In the genomic region with DNA sequence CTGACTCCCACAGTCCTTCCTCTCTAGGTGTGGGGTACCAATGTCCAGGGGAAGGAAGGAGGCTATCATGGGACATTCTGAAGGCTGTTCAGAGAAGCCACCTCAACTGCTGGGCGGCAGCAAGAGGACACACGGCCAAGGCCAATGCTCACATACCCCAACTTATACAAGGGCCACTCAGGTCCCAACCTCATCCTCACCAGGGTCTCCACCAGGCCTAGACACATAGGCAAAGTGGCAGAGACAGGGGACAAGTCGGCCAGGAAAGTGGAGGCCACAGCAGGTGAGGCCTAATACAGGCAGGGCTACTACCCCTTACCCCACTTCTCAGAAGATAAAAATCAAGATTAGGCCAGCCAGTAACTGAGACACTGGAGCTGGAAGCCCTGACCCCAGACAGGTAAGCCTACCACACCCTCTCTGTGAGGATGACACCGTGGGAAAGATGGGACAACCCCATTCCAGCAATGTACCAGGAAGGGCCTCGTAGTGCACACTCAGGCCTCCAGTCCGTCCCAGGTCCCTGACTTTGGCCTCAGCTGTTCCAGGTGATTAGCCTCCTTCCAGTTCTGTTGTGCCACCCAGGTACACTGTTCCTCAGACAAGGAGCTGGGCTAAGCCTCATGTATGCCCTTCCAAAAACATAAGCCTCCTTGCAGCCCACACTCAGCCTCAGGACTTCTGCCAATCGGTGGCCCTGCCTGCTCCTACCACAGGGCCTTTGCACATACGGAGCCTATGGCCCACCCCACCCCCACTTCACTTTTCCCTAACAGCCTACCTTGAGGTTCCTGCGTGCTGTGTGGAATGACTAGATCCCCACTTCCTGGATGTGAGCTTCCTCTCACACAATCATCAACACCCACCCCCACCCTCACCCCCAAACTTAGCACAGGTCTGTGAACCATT, we compare ENCODE assay signal across 9 mouse cellular contexts. TPM values are rescaled to one million over a fixed set of nuclear protein-coding genes. Genes with fewer than 3 reads are reported as not detected.
DNase-seq lines count a peak whose midpoint lies in the region; ATAC-seq lines count a peak whose summit lies in the region.
"Had no signal": no experiment of that assay in that cellular context is flagged by ENCODE, and none has a peak within 500 bp of the region (broad histone marks: within the 10 kb centered on the region; RNA-seq: fewer than 3 reads in every experiment).

No protein-coding gene starts in this region.

- no peaks in the 10 kb centered on the region for H3K9me3 ChIP-seq in heart, embryonic 12.5 days (replicated peaks)
- 0 out of 2 replicates have a peak, but pooled peaks cover 2% of the 10 kb centered on the region for H3K9me3 ChIP-seq in heart, embryonic 11.5 days (replicated peaks; ENCODE audit: control insufficient read depth, low read length)
- no peaks in the 10 kb centered on the region for H3K9me3 ChIP-seq in limb, embryonic 15.5 days
- 0 out of 2 replicates have a peak, but pooled peaks cover 4% of the 10 kb centered on the region for H3K9me3 ChIP-seq in stomach, embryonic 16.5 days (replicated peaks; ENCODE audit: control insufficient read depth, low read length)

- H3K27me3 ChIP-seq in heart, embryonic 12.5 days (replicated peaks): no peaks in the 10 kb centered on the region
- H3K27me3 ChIP-seq in heart, embryonic 11.5 days (ENCODE audit: control insufficient read depth, insufficient read depth, low read length): no peaks in the 10 kb centered on the region
- H3K27me3 ChIP-seq in limb, embryonic 15.5 days: no peaks in the 10 kb centered on the region
- no peaks in the 10 kb centered on the region for H3K27me3 ChIP-seq in stomach, embryonic 16.5 days (ENCODE audit: control insufficient read depth, insufficient read depth, low read length)

- H3K36me3 ChIP-seq in heart, embryonic 12.5 days: peaks cover 18% of the 10 kb centered on the region
- no peaks in the 10 kb centered on the region; the same call in 1 of the 2 replicates for H3K36me3 ChIP-seq in heart, embryonic 11.5 days (ENCODE audit: control insufficient read depth, insufficient read depth, low read length)
- peaks cover 23% of the 10 kb centered on the region; the same call in 1 of the 2 replicates for H3K36me3 ChIP-seq in limb, embryonic 15.5 days
- peaks cover 9% of the 10 kb centered on the region for H3K36me3 ChIP-seq in stomach, embryonic 16.5 days (ENCODE audit: control insufficient read depth, insufficient read depth, low read length)

- ATAC-seq in heart, embryonic 12.5 days (ENCODE audit: insufficient number of reproducible peaks, low FRiP score): no peak
- ATAC-seq in heart, embryonic 11.5 days (replicated peaks; ENCODE audit: insufficient number of reproducible peaks, low FRiP score, low TSS enrichment): no peak
- no peak for ATAC-seq in limb, embryonic 15.5 days (ENCODE audit: insufficient number of reproducible peaks, low FRiP score, low TSS enrichment, low read depth)
- ATAC-seq in stomach, embryonic 16.5 days (ENCODE audit: insufficient read depth, low FRiP score): no peak

- H3K9ac ChIP-seq in heart, embryonic 12.5 days: no peak overlapping the region
- H3K9ac ChIP-seq in heart, embryonic 11.5 days (ENCODE audit: low read depth, low read length): no peak overlapping the region
- no peak overlapping the region for H3K9ac ChIP-seq in limb, embryonic 15.5 days
- H3K9ac ChIP-seq in stomach, embryonic 16.5 days (ENCODE audit: low read length): 0 out of 2 replicates have a peak overlapping the region, but pooled peaks have one; percentile 3

- WGBS in heart, embryonic 12.5 days: 84% methylated on average over 9 of the region's 9 CpGs
- 79% methylated on average over 9 of the region's 9 CpGs for WGBS in heart, embryonic 11.5 days (ENCODE audit: insufficient replicate concordance)
- 86% methylated on average over 9 of the region's 9 CpGs for WGBS in limb, embryonic 15.5 days
- WGBS in stomach, embryonic 16.5 days: 82% methylated on average over 9 of the region's 9 CpGs

- peak; percentile 35 to 42 for DNase-seq in right cerebral cortex, postnatal 10 days (ENCODE audit: low spot score in 2 of 2)
- DNase-seq in right cerebral cortex, postnatal 4 days: no peak
- no peak for DNase-seq in adrenal gland, postnatal 25 days
- no peak for DNase-seq in right cerebral cortex, postnatal 14 days

- peaks cover 58% of the 10 kb centered on the region for H3K4me1 ChIP-seq in heart, embryonic 12.5 days (replicated peaks)
- peaks cover 28% of the 10 kb centered on the region for H3K4me1 ChIP-seq in heart, embryonic 11.5 days (ENCODE audit: control insufficient read depth, insufficient read depth, low read length)
- peaks cover 57% of the 10 kb centered on the region for H3K4me1 ChIP-seq in limb, embryonic 15.5 days
- H3K4me1 ChIP-seq in stomach, embryonic 16.5 days (ENCODE audit: control insufficient read depth, insufficient read depth, low read length): peaks cover 24% of the 10 kb centered on the region

- H3K4me3 ChIP-seq in heart, embryonic 12.5 days: no peak overlapping the region
- H3K4me3 ChIP-seq in heart, embryonic 11.5 days (ENCODE audit: low read depth, low read length): no peak overlapping the region
- 0 out of 2 replicates have a peak overlapping the region, but pooled peaks have one; percentile 77 for H3K4me3 ChIP-seq in limb, embryonic 15.5 days
- no peak overlapping the region for H3K4me3 ChIP-seq in stomach, embryonic 16.5 days (replicated peaks; ENCODE audit: low read length)

- H3K27ac ChIP-seq in heart, embryonic 12.5 days (ENCODE audit: poor library complexity, severe bottlenecking): no peak overlapping the region
- H3K27ac ChIP-seq in heart, embryonic 11.5 days (ENCODE audit: low read depth, low read length): no peak overlapping the region
- H3K27ac ChIP-seq in limb, embryonic 15.5 days: no peak overlapping the region
- H3K27ac ChIP-seq in stomach, embryonic 16.5 days (ENCODE audit: low read length): no peak overlapping the region

- H3K4me2 ChIP-seq in heart, embryonic 12.5 days: peak overlapping the region; percentile 99; the same call in 1 of the 2 replicates
- no peak overlapping the region for H3K4me2 ChIP-seq in heart, embryonic 11.5 days
- H3K4me2 ChIP-seq in limb, embryonic 15.5 days: no peak overlapping the region
- H3K4me2 ChIP-seq in stomach, embryonic 16.5 days (ENCODE audit: low read depth, low read length): no peak overlapping the region

RNA-seq across cellular contexts. Expression of a gene that starts 2.5 kb away (rescaled TPM):
- polyA plus RNA-seq in heart, embryonic 12.5 days (2016; fragmentation: Nextera tagmentation; extraction: Ambion mirVana): 76.0 and 78.6 TPM in 2 replicates
- 72.5 and 78.9 TPM in 2 replicates for polyA plus RNA-seq in heart, embryonic 11.5 days (2014; fragmentation: Nextera tagmentation; extraction: Ambion mirVana)
- polyA plus RNA-seq in limb, embryonic 15.5 days (2015; fragmentation: Nextera tagmentation; extraction: Ambion mirVana): 119 and 120 TPM in 2 replicates
- polyA plus RNA-seq in stomach, embryonic 16.5 days (2015; fragmentation: Nextera tagmentation; extraction: Ambion mirVana): 65.2 and 68.3 TPM in 2 replicates
- 82.0 and 88.2 TPM in 2 replicates for total RNA-seq in adrenal gland, postnatal 25 days (2021)

RNA-seq across cellular contexts. Expression of a gene that starts 9.8 kb away (rescaled TPM):
- polyA plus RNA-seq in heart, embryonic 12.5 days (2016; fragmentation: Nextera tagmentation; extraction: Ambion mirVana): 0.65 and 0.71 TPM in 2 replicates
- 0.19 and 0.59 TPM in 2 replicates for polyA plus RNA-seq in heart, embryonic 11.5 days (2014; fragmentation: Nextera tagmentation; extraction: Ambion mirVana)
- 3.2 and 3.3 TPM in 2 replicates for polyA plus RNA-seq in limb, embryonic 15.5 days (2015; fragmentation: Nextera tagmentation; extraction: Ambion mirVana)
- 2.9 and 3.0 TPM in 2 replicates for polyA plus RNA-seq in stomach, embryonic 16.5 days (2015; fragmentation: Nextera tagmentation; extraction: Ambion mirVana)
- total RNA-seq in adrenal gland, postnatal 25 days (2021): 1.0 and 2.2 TPM in 2 replicates

RNA-seq across cellular contexts. Expression of a gene that starts 12.0 kb away (rescaled TPM):
- 138 and 142 TPM in 2 replicates for polyA plus RNA-seq in heart, embryonic 12.5 days (2016; fragmentation: Nextera tagmentation; extraction: Ambion mirVana)
- polyA plus RNA-seq in heart, embryonic 11.5 days (2014; fragmentation: Nextera tagmentation; extraction: Ambion mirVana): 86.0 and 95.3 TPM in 2 replicates
- 111 and 123 TPM in 2 replicates for polyA plus RNA-seq in limb, embryonic 15.5 days (2015; fragmentation: Nextera tagmentation; extraction: Ambion mirVana)
- polyA plus RNA-seq in stomach, embryonic 16.5 days (2015; fragmentation: Nextera tagmentation; extraction: Ambion mirVana): 104 and 111 TPM in 2 replicates
- total RNA-seq in adrenal gland, postnatal 25 days (2021): 89.7 and 101 TPM in 2 replicates

RNA-seq across cellular contexts. Expression of a gene that starts 26.1 kb away (rescaled TPM):
- polyA plus RNA-seq in heart, embryonic 12.5 days (2016; fragmentation: Nextera tagmentation; extraction: Ambion mirVana): 1.0 and 1.1 TPM in 2 replicates
- 0.26 and 0.37 TPM in 2 replicates for polyA plus RNA-seq in heart, embryonic 11.5 days (2014; fragmentation: Nextera tagmentation; extraction: Ambion mirVana)
- 0.16 and 0.24 TPM in 2 replicates for polyA plus RNA-seq in limb, embryonic 15.5 days (2015; fragmentation: Nextera tagmentation; extraction: Ambion mirVana)
- 0.57 and 0.60 TPM in 2 replicates for polyA plus RNA-seq in stomach, embryonic 16.5 days (2015; fragmentation: Nextera tagmentation; extraction: Ambion mirVana)
- 2.2 and 5.7 TPM in 2 replicates for total RNA-seq in adrenal gland, postnatal 25 days (2021)
- total RNA-seq: layer of hippocampus, adult 18-20 months had no signal

RNA-seq across cellular contexts. Expression of a gene that starts 54.1 kb away (rescaled TPM):
- polyA plus RNA-seq in heart, embryonic 12.5 days (2016; fragmentation: Nextera tagmentation; extraction: Ambion mirVana): 32.1 and 35.6 TPM in 2 replicates
- 38.9 and 41.6 TPM in 2 replicates for polyA plus RNA-seq in heart, embryonic 11.5 days (2014; fragmentation: Nextera tagmentation; extraction: Ambion mirVana)
- polyA plus RNA-seq in limb, embryonic 15.5 days (2015; fragmentation: Nextera tagmentation; extraction: Ambion mirVana): 57.5 and 60.7 TPM in 2 replicates
- 47.4 and 57.5 TPM in 2 replicates for polyA plus RNA-seq in stomach, embryonic 16.5 days (2015; fragmentation: Nextera tagmentation; extraction: Ambion mirVana)
- 98.1 and 129 TPM in 2 replicates for total RNA-seq in adrenal gland, postnatal 25 days (2021)

Comparison
In these comparisons a context has a peak if more than half of its experiments do, and no peak if none do; other contexts are left out.
1. DNase-seq: peak in right cerebral cortex, postnatal 10 days (2 of 2); none in right cerebral cortex, postnatal 4 days (single experiment), adrenal gland, postnatal 25 days (single experiment) and right cerebral cortex, postnatal 14 days (single experiment).